Mouse (Mus musculus) liver, adult 2 months (tissue): ENCODE measurements at regions not wholly inside any gene's neighbourhood (a gene's known extent, or its start where the extent isn't known, plus 50 kb on each side); places are given as distances from the start of the nearest gene placed in this dataset.

ENCODE experiments used
- CTCF ChIP-seq: fragments of 200-500 bp; IDR thresholded peaks from 2 replicates; pipeline ENCODE4 v1.5.1; 2011; ENCODE audit warnings: low read depth, low read length, control low read depth
- POLR2A ChIP-seq: fragments of 200-500 bp; IDR thresholded peaks from 2 replicates; pipeline ENCODE4 v1.6.1; 2011; ENCODE audit warnings: low read length, control low read depth; ENCODE audit not compliant: insufficient read depth; ENCODE audit errors: extremely low read depth

GRCm38 (mm10) chr13:34398061-34398787 lies 53.2 kb upstream of the Slc22a23 start:
- TF ChIP-seq CTCF (no peak), POLR2A (no peak)
